Mouse (Mus musculus) liver, postnatal 0 days (tissue): ENCODE measurements around the gene Slc4a3.

Source experiments
- CTCF ChIP-seq: sonication (generic); IDR thresholded peaks from 2 replicates; pipeline ENCODE4 v1.5.1; 2016; ENCODE audit warnings: antibody characterized with exemption, low read depth
- EP300 ChIP-seq: IDR thresholded peaks from 2 replicates; pipeline ENCODE4 v1.6.1; 2016; ENCODE audit warnings: antibody characterized with exemption, low read depth, mild to moderate bottlenecking

DNA sequence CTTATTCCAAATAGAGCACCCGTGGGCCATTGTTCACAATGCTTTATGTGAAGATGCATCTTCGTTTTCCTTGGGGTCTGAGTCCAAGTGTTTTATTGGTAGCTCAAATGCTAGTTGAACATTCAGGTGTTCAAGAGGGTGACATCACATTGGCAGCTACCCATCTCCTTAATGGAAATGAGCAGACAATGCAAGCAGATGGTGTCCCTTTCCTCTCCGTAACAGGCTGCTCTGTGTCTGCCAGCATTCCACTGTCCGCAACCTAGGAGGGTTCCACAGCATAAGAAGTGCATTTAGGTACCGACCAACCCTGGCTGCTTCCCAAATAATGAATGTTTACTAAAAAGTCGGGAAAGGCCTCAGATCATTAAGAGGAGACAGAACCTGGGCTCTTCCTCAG lies 26.7 kb downstream of the Slc4a3 start:
- no peak for TF ChIP-seq CTCF
- no peak for TF ChIP-seq EP300
